Mouse (Mus musculus) frontal cortex, adult 2 months (tissue): ENCODE data around the gene Trappc6b. TPM values are rescaled to one million over a fixed set of nuclear protein-coding genes. Genes with fewer than 3 reads are reported as not detected.
"Not testable (repeated sequence)": the region's sequence is repeated elsewhere in the genome, so short reads cannot be mapped to it uniquely, and the experiment has no call there.

Experiments
- DNase-seq, 2 experiments: peaks; one replicate each; pipeline ENCODE4 v3.0.0; 2022; ENCODE audit warnings: low spot score in 1 of 2; ENCODE audit errors: extremely low spot score in 1 of 2
- polyA plus RNA-seq: library from polyadenylated mRNA; depleted of rRNA; stranded (reverse); fragments of >200 nt; gene quantifications from 2 replicates; pipeline ENCODE4 v1.2.3, GENCODE M21; 2012; rRNA removed

Trappc6b gene
- polyA plus RNA-seq = 180 and 211 TPM in 2 replicates

- DNase-seq = peak; percentile 60 to 79
These were observed at the start of gene Trappc6b for GRCm38 (mm10) chr12:59060993-59061595. TSS of gene Trappc6b (minus strand) at chr12:59061472.

- no peak for DNase-seq
These were observed 46.7 kb upstream of the Trappc6b start for GRCm38 (mm10) chr12:59107926-59108325.

- DNase-seq = no peak
These were observed 45.2 kb upstream of the Trappc6b start for GRCm38 (mm10) chr12:59106491-59106890.

GRCm38 (mm10) chr12:59105914-59106313, 44.6 kb upstream of the Trappc6b start:
- no peak for DNase-seq

GRCm38 (mm10) chr12:59104771-59105170, 43.5 kb upstream of the Trappc6b start:
- DNase-seq = no peak

GRCm38 (mm10) chr12:59095104-59096025, 34.1 kb upstream of the Trappc6b start, which contains the start of gene Mia2:
TSS of gene Mia2 (plus strand) at chr12:59095799.
- no peak for DNase-seq

GRCm38 (mm10) chr12:59093543-59093942, 32.3 kb upstream of the Trappc6b start:
- DNase-seq = no peak

- DNase-seq = no peak
These were observed 24.9 kb upstream of the Trappc6b start for GRCm38 (mm10) chr12:59086171-59086570.

GRCm38 (mm10) chr12:59084446-59084845, 23.2 kb upstream of the Trappc6b start:
- DNase-seq = no peak

GRCm38 (mm10) chr12:59080461-59080860, 19.2 kb upstream of the Trappc6b start:
- no peak for DNase-seq

- no peak for DNase-seq
These were observed 16.6 kb upstream of the Trappc6b start for GRCm38 (mm10) chr12:59077883-59078282.

- no peak for DNase-seq
These were observed 15.7 kb upstream of the Trappc6b start for GRCm38 (mm10) chr12:59076996-59077395.

- peak; percentile 31 to 34 for DNase-seq
These were observed 12.8 kb upstream of the Trappc6b start for GRCm38 (mm10) chr12:59074052-59074451.

- peak in 1 of 2 experiments; percentile 32 for DNase-seq
These were observed 11.0 kb upstream of the Trappc6b start for GRCm38 (mm10) chr12:59072286-59072685.

GRCm38 (mm10) chr12:59068791-59069190, 7.5 kb upstream of the Trappc6b start:
- no peak for DNase-seq

- DNase-seq = no peak
These were observed 5.8 kb upstream of the Trappc6b start for GRCm38 (mm10) chr12:59067095-59067494.

- peak; percentile 97 to 98 for DNase-seq
These were observed 5.3 kb upstream of the Trappc6b start, which contains the start of gene Pnn for GRCm38 (mm10) chr12:59066448-59067077. TSS of gene Pnn (plus strand) at chr12:59066884.

GRCm38 (mm10) chr12:59065776-59066175, 4.5 kb upstream of the Trappc6b start:
- no peak for DNase-seq

- DNase-seq = no peak
These were observed 3.6 kb upstream of the Trappc6b start for GRCm38 (mm10) chr12:59064837-59065236.

- DNase-seq = no peak
These were observed 950 bp downstream of the Trappc6b start for GRCm38 (mm10) chr12:59060322-59060721.

GRCm38 (mm10) chr12:59058242-59058641, 3.0 kb downstream of the Trappc6b start:
- not testable (repeated sequence) for DNase-seq
